7 mouse cellular contexts compared by ENCODE assay signal in genomic region chrX:97376321-97377064, GRCm38 (mm10). TPM values are rescaled to one million over a fixed set of nuclear protein-coding genes. Genes with fewer than 3 reads are reported as not detected.
A peak's percentile ranks its signal among the peaks of the same experiment; 100 is the strongest.
DNase-seq lines count a peak whose midpoint lies in the region; ATAC-seq and TF ChIP-seq lines count a peak whose summit lies in the region.

No protein-coding gene starts in this region.

- WGBS in hindbrain, embryonic 16.5 days, result 29% methylated on average over 15 of the region's 15 CpGs
- 31% methylated on average over 15 of the region's 15 CpGs for WGBS in liver, embryonic 13.5 days (ENCODE audit: insufficient replicate concordance)
- WGBS in neural tube, embryonic 13.5 days, result 24% methylated on average over 15 of the region's 15 CpGs

- no peak overlapping the region for H3K27ac ChIP-seq in hindbrain, embryonic 16.5 days (ENCODE audit: low read depth, low read length)
- no peak overlapping the region for H3K27ac ChIP-seq in liver, embryonic 13.5 days
- no peak overlapping the region for H3K27ac ChIP-seq in neural tube, embryonic 13.5 days (replicated peaks)

- POLR2A ChIA-PET in Patski (lab: Charles Lee), result no interaction called here

- H3K9me3 ChIP-seq in hindbrain, embryonic 16.5 days (ENCODE audit: control insufficient read depth, low read length), result no peaks in the 10 kb centered on the region
- no peaks in the 10 kb centered on the region for H3K9me3 ChIP-seq in liver, embryonic 13.5 days (replicated peaks)
- H3K9me3 ChIP-seq in neural tube, embryonic 13.5 days, result no peaks in the 10 kb centered on the region

- H3K4me3 ChIP-seq in hindbrain, embryonic 16.5 days (ENCODE audit: low read length), result peak overlapping the region; percentile 30
- no peak overlapping the region for H3K4me3 ChIP-seq in liver, embryonic 13.5 days (replicated peaks)
- H3K4me3 ChIP-seq in neural tube, embryonic 13.5 days, result peak overlapping the region; percentile 19

- CTCF ChIA-PET in Patski (lab: Charles Lee), result no interaction called here

- DNase-seq in Patski (ENCODE audit: low read depth, low spot score), result no peak
- peak; percentile 74 for DNase-seq in brain, embryonic 14.5 days (ENCODE audit: low read depth)
- DNase-seq in gastrocnemius, postnatal 25 days, result peak; percentile 92
- DNase-seq in liver, embryonic 13.5 days, result no peak
- DNase-seq in spleen, postnatal 4 days (ENCODE audit: low spot score in 2 of 2), result no peak

- peak overlapping the region; percentile 51 for H3K4me2 ChIP-seq in hindbrain, embryonic 16.5 days (ENCODE audit: low read length)
- peak overlapping the region; percentile 35 for H3K4me2 ChIP-seq in liver, embryonic 13.5 days
- peak overlapping the region; percentile 51 for H3K4me2 ChIP-seq in neural tube, embryonic 13.5 days

- peaks cover 45% of the 10 kb centered on the region for H3K27me3 ChIP-seq in Patski
- no peaks in the 10 kb centered on the region for H3K27me3 ChIP-seq in hindbrain, embryonic 16.5 days (replicated peaks; ENCODE audit: control insufficient read depth, insufficient read depth, low read length)
- no peaks in the 10 kb centered on the region for H3K27me3 ChIP-seq in liver, embryonic 13.5 days
- H3K27me3 ChIP-seq in neural tube, embryonic 13.5 days, result no peaks in the 10 kb centered on the region

- H3K9ac ChIP-seq in hindbrain, embryonic 16.5 days (ENCODE audit: low read depth, low read length), result peak overlapping the region; percentile 27
- no peak overlapping the region for H3K9ac ChIP-seq in liver, embryonic 13.5 days
- H3K9ac ChIP-seq in neural tube, embryonic 13.5 days, result no peak overlapping the region

- in situ Hi-C loops in Patski (cut with MboI; ENCODE audit: low pct_unique_long_range_greater_than_20kb), result no loop called here

- H3K4me1 ChIP-seq in hindbrain, embryonic 16.5 days (ENCODE audit: control insufficient read depth, insufficient read depth, low read depth, low read length), result no peaks in the 10 kb centered on the region
- H3K4me1 ChIP-seq in liver, embryonic 13.5 days (replicated peaks), result no peaks in the 10 kb centered on the region
- no peaks in the 10 kb centered on the region; the same call in 1 of the 2 replicates for H3K4me1 ChIP-seq in neural tube, embryonic 13.5 days (replicated peaks)

- no peaks in the 10 kb centered on the region for H3K36me3 ChIP-seq in hindbrain, embryonic 16.5 days (ENCODE audit: control insufficient read depth, insufficient read depth, low read length)
- no peaks in the 10 kb centered on the region for H3K36me3 ChIP-seq in liver, embryonic 13.5 days
- H3K36me3 ChIP-seq in neural tube, embryonic 13.5 days, result no peaks in the 10 kb centered on the region

- peak; percentile 62 for ATAC-seq in Patski
- ATAC-seq in hindbrain, embryonic 16.5 days, result peak; percentile 90
- ATAC-seq in liver, embryonic 13.5 days (ENCODE audit: low read depth), result 0 out of 2 replicates have a peak, but pooled peaks have one; percentile 10
- ATAC-seq in neural tube, embryonic 13.5 days (ENCODE audit: low read depth), result peak; percentile 84

- TF ChIP-seq CTCF in Patski (IDR thresholded peaks at IDR 0.05), result no peak
- no peak for TF ChIP-seq CTCF in brain, embryonic 14.5 days (IDR thresholded peaks at IDR 0.05; ENCODE audit: borderline replicate concordance, extremely low read depth, insufficient read depth, insufficient read length)

- TF ChIP-seq POLR2A in brain, embryonic 14.5 days (IDR thresholded peaks at IDR 0.05; ENCODE audit: borderline replicate concordance, extremely low read depth, insufficient read depth, insufficient read length, poor library complexity, severe bottlenecking), result no peak

RNA-seq across cellular contexts. Expression of gene Eda2r, which starts 0.5 kb away (rescaled TPM):
- 0.44 TPM for polyA plus RNA-seq in Patski (2021)
- polyA plus RNA-seq in brain, embryonic 14.5 days (2012; rRNA removed), result 0.77 and 0.86 TPM in 2 replicates
- 10 to 100 TPM in 1 of 2 experiments, 1 to 10 TPM in 1; 9.2 to 10.0 TPM for total RNA-seq in gastrocnemius, postnatal 25 days (2021)
- 1.2 and 1.5 TPM in 2 replicates for polyA plus RNA-seq in hindbrain, embryonic 16.5 days (2015; fragmentation: Nextera tagmentation; extraction: Ambion mirVana)
- polyA plus RNA-seq in liver, embryonic 13.5 days (2015; fragmentation: Nextera tagmentation; extraction: Ambion mirVana), result 0.13 and 0.22 TPM in 2 replicates
- polyA plus RNA-seq in neural tube, embryonic 13.5 days (2015; fragmentation: Nextera tagmentation; extraction: Ambion mirVana), result 0.49 and 0.83 TPM in 2 replicates

Comparison
In these comparisons a context has a peak if more than half of its experiments do, and no peak if none do; other contexts are left out.
1. ATAC-seq: peak in every context shown above with its lines; median percentile 90 in hindbrain, embryonic 16.5 days; 84 in neural tube, embryonic 13.5 days; 62 in Patski; 10 in liver, embryonic 13.5 days.
2. DNase-seq: peak in brain, embryonic 14.5 days (single experiment) and gastrocnemius, postnatal 25 days (single experiment); none in Patski (single experiment), liver, embryonic 13.5 days (single experiment) and spleen, postnatal 4 days (0 of 2).
3. Peak in every context shown above with its lines, with median percentiles within 50 percentile points of each other: H3K4me2 ChIP-seq.